Mouse (Mus musculus): ENCODE data around the gene Gm20715.
"Not testable (repeated sequence)": the region's sequence is repeated elsewhere in the genome, so short reads cannot be mapped to it uniquely, and the experiment has no call there.

Gm20715 gene

GRCm38 (mm10) chr7:6430342-6430741 lies 20.3 kb downstream of the Gm20715 start:
- DNase-seq: peak in 1 of 2 experiments; percentile 36

- DNase-seq: no peak
These were observed 28.3 kb downstream of the Gm20715 start, which contains the start of gene Olfr1344 for GRCm38 (mm10) chr7:6438388-6438787. Olfr1344 (plus strand) TSS chr7:6438688.

- no peak for DNase-seq
These were observed 31.1 kb downstream of the Gm20715 start for GRCm38 (mm10) chr7:6441173-6441572.

GRCm38 (mm10) chr7:6447771-6448170 lies 37.7 kb downstream of the Gm20715 start:
- DNase-seq: no peak

GRCm38 (mm10) chr7:6455868-6456267 lies 45.8 kb downstream of the Gm20715 start, which contains the start of gene Olfr1336:
Olfr1336 (plus strand) TSS chr7:6456168.
- no peak for DNase-seq

GRCm38 (mm10) chr7:6456399-6456798 lies 46.3 kb downstream of the Gm20715 start:
- no peak for DNase-seq

- DNase-seq: no peak
These were observed 56.9 kb downstream of the Gm20715 start, which contains the start of gene Olfr1346 for GRCm38 (mm10) chr7:6466951-6467350. Olfr1346 (plus strand) TSS chr7:6467101.

GRCm38 (mm10) chr7:6477633-6478032 lies 67.6 kb downstream of the Gm20715 start:
- DNase-seq: not testable (repeated sequence)

- DNase-seq: no peak
These were observed 76.8 kb downstream of the Gm20715 start, which contains the start of gene Olfr5 for GRCm38 (mm10) chr7:6486841-6487240. Olfr5 (minus strand) TSS chr7:6486941.
